Mouse (Mus musculus) retina, embryonic 14.5 days (tissue): ENCODE data around the gene Ehbp1.

ENCODE experiments used
- DNase-seq: peaks from one replicate; pipeline ENCODE4 v3.0.0-alpha.2; 2015; ENCODE audit warnings: low spot score

The Ehbp1 gene

DNA sequence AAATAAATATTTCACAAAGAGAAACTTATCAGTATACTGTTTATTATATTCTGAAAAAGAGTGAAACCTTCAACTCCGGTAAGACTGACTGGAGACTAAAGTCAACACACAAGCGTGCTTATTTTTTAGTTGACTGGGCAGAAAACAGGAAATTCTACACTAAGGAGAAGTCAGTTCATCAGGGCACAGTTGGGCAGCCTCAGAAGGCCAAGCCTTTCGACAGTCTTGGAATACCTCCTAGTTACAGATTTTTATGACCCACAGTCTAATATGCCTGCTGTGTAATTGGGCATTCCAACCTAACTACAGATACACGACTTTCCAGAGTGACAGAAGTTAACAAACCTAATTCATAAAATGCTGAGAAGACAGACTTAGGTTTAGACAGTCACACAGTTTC, 145.3 kb downstream of the Ehbp1 start:
- DNase-seq = no peak

DNA sequence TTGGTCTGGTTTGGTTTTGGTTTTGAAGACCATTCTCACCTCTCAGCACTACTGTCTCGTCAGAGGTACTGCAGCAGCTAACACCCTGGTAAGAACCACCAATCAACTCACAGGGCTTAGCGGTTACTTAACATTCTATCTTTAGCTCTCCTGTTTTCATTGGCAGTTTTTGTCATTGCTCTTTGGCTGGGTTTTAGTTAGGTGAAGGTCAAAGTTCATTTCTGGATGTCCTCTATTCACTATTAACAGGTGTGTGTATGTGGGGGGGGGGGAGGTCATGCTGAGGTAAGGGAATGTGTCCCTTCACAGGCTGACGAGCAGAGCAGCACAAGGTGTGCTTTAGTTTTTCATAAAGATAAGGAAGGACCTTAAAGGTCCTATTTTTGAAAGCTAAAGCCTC, 147.5 kb downstream of the Ehbp1 start:
- no peak for DNase-seq

DNA sequence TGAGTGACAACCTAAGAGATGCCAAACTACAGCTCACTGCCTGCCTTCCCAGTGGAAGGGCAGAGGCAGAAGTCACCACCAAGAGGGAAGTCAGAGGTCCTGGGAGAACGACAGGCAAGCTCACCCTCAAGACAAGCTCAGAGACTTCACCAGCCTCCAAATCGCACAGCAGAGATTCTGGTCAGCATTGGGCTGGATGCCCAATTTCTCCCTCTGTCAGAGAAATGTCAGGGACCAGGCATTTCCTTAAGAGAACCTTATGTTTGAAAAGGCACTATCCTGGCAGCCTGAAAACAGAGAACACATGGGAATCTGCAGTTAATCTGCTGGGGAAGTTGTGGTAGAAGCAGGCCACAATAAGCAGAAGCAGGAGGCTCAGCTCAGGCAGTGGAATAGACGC, 151.5 kb downstream of the Ehbp1 start:
- no peak for DNase-seq

DNA sequence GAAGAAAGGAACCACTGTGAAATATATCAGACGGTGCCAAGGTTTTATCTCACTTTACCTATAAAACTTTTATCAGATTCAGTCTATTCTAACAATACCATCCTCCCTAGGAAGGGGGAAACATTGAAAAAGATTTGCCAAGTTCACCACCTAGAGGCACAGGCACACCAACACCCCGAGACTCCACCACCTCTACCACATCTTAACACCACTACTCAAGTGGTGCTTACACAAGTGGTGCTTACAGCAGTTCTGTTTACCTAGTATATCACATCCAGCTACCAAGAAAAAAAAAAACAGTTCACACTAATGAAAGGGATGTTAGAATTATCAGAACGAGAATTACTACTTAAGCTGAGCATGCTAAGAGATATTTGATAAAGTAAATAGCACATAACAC, 152.1 kb downstream of the Ehbp1 start:
- no peak for DNase-seq

DNA sequence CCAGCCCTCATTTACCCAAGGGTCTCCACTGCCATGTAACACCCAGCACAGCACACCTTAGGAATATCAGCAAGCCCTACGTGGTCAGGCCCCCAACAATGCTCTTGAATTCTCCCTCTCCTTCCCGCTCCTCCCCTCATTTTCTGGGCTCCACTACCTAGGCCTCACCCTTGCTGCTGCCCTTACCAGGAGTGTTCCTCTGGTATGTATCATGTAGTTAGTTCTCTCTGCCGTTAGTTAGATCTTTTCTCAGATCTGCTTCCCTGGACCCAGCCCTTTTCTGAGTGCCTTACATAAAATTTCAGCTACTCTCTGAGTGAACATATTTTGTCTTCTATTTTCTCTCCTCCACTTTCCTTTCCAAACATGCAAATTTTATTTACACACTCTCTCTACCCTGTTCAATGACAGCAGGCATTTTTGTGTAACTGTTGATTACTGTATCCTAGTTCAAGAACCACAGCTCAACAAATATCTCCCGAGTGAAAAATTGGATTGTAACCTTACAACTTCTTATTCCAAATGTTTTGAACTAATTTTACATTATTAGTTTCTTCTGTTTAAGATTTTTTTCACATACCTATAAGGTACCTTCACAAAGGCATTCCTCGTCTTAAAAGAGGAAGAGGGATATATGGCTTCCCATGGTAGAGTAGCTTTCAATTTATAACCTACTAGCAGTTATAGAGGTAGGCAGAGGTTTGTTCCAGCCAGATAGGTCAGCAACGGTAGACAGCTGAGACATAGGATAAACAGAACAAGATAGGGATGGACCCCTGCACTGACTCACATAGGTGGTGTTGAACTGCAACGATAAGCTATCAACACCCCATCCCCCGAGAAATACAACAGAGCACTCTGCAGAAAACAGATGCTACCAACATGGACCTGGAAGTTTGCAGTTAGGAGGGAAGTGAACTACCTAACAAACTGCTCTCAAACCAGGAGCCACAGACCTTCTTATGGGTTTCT, 160.3 kb downstream of the Ehbp1 start:
- DNase-seq = no peak

DNA sequence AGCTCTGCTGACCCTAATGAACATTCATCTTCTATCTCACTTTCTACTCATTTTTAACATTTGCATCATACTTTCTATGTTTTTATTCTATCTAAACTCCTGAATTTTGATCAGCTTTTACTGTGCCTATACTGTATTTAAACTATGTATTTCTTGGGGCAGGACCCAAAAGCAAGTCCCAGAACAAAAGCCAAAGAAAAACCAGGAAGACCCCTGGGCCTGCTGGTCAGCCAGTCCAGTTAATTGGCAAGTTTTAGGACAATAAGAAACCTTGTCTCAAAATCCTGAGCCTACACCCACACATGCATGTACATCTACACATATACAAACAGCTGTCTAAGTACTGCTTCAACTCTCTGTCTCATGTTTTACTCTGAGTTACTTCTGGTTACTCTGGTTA, 161.9 kb downstream of the Ehbp1 start:
- no peak for DNase-seq

DNA sequence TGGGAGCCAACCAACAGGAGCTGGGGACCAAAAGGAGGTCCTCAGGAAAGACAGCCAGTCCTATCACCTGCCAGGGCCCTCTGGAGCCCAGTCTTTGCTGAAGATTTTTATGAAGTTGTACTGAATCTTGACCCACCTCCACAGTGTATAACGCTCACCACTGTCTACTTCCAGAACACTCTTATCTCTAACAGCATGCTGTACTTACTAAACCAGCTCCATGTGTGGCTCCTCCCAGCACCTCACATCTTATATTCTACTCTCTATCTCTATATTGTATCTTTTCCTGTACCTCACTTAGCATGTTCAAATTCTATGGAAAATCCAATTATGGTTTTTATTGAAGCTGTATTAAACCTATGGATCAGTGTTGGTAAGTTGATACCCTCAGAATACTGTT, 163.5 kb downstream of the Ehbp1 start:
- DNase-seq = no peak

DNA sequence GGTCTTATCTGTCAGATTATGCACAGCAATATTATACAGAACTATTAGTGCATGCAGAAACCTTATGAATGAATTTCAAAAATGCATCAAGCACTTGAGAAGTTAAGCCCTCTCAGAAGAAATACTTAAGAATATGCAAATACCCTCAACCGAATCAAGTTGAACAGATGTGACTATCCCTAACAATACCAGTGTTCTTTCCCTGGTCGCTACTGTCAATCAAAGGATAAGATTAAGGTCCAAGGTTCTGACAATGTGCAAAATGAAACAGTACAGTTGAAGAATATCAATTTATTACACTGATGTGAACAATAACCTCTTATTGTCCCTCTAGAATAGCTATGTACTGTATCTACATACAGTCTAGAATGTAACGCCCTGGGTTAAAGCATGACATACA, 167.8 kb downstream of the Ehbp1 start:
- no peak for DNase-seq

DNA sequence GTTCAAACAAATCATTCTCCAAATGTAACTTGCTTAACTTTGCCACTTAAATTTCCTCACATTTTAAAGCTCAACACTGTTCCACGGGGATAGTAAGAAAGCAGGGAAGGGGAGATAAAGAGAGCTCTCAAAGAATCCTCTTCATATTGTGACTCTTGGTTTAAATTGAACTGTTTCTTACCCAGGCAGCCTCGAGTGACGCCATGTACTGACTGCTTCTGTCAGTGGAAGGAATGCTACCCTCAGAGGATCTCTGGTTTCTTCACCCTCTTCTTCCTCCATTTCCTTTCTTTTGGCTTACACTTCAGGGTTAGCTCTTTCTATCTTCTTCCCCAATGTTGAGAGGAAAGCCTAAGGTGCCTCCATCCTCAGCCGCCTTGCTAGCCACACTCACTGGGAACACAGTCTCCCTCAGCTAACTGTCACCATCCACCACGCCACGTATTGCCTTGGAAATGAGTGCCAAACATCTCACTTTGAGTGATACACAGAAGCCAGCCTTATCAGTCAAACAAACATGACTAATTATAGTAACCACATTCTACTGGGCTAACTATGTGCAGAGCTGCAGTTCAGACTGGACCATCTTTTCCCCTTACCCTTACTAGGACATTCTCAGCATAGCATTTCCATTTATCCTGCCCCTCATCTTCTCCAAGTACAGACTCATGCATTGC, 171.0 kb downstream of the Ehbp1 start:
- DNase-seq = no peak

DNA sequence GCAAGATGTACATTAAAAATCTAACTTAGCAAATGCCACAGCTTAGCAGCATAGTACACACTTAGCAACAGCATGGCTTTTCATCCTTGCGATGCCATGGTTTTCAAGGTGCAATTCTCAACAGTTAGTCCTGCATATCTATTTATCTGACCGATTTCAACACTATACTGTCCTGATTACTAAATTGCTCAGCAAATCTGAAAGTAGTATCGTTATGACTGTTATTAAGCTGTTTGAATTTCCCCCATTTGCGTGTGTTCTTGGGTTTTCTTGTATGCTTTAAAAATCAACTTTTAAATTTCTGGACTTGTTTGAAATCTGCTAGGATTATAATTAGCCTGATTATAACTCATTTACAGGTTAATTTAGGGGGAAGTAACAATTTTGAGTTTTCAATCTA, 184.2 kb downstream of the Ehbp1 start:
- no peak for DNase-seq

DNA sequence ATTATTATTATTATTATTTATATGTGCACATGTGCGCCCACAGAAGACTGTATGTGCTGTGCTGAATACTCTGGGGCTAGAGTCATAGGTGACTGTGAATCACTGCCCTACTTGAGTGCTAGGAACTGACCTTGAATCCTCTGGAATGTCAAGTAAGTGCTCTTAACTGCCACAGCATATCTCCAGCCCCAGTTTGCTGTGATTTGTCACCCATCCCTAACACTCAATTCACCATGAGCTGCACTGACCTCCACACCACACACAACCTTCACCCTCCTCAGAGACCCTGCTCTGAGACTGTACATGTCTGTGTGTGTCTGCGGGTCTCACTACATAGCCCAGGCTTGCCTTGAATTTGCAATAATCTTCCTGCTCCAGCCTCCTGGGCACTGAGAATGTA, 185.9 kb downstream of the Ehbp1 start:
- no peak for DNase-seq

DNA sequence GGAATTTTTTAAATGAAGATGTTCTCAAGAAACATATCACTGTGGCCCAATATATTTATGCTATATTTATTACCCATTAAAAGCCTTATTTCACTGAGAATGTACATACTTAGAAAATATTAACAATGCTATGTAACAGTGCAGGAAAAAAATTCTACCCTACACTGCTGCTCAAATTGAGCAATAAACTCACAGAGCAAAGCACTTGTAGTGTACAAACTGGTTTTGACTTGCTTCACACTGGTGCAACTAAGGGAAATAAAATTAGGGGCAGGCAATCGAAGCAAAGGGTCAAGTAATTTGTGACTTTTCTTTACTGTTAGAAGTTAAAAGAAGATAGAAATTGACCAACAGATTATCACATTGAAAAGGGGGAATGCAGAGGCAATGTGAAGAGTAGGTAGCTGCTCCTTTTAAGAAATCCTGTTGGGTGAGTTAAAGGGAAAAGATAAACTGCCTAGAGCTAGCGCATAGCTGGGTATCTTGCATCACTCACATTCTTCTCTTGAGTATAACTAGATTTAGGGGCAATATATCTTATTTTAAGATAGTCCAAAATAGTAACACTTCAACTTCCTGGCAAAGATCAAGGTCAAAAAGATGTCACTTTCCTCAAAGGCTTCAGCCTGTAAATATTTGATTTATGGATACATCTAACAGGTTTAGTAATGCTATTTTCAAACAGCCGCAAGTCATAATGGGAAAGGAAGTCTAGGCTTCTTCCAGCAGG, 186.6 kb downstream of the Ehbp1 start:
- no peak for DNase-seq

DNA sequence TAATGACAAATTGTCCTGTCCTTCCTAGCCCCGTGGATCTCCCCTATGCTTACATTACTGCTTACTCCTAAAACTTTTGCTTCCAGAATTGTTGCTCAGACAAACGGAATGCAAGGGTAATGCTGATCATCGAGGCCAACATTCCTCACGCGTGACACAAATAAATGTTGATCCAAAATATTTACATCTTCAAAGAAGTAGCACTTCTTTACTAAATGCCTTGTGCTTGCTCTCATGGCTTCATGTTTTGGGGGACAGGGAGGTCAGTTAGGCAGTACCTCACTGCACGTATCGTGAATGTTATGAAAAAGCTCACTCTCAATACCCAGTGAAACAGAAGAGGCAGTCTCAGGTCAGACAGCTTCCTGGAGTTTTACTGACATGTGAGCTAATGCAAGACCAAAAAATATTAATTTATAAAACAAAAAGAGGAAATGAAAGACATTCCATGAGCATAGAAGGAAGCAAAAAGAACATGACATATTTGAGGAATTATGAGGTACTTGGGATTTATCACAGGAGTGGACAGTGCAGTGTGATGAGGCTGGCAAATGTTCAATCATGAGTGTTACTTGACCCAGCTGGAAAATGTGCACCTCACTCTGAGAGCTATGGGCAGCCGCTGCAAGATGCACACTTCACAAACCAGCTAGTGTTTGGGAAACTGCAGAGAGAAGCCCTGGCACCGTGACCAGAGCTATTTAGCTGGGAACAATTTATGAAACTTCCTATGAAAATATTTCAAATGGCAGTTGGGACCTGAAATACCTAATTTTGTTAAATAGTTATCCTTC, 187.4 kb downstream of the Ehbp1 start:
- DNase-seq = no peak

DNA sequence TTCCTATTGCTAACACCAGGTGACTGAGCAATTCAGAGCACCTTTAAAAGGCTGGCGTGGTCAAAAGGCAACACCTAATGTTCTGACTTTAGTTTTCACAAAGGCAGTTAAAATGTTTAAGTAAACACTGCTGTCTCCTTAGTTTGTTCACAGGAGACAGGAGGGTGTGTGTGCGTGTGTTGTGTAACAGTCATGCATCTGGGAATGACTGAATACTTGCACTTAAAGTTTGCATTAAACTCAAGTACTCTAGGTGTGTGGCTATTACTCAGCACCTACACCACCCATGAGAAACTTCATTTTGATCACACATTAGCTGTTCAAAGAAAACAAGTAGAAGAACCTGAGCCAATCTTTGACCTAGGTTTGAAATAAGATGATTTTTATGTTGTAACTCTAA, 201.4 kb downstream of the Ehbp1 start:
- no peak for DNase-seq

DNA sequence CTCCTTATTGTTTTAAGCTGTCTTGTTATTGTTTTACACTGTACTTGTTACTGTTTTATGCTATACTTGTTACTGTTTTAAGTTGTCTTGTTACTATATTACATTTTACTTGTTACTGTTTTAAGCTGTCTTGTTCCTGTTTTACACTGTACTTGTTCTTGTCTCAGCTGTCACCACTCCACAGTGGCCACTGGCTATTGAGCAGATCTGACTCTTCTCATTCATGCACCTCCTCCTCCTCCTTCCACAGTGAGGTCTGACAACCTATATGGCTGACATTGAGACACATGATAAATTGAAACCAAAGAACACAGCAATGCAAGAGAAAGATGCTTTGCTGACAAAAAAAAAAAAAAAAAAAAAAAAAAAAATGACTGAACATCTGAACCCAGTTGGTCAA, 203.6 kb downstream of the Ehbp1 start:
- DNase-seq = no peak

DNA sequence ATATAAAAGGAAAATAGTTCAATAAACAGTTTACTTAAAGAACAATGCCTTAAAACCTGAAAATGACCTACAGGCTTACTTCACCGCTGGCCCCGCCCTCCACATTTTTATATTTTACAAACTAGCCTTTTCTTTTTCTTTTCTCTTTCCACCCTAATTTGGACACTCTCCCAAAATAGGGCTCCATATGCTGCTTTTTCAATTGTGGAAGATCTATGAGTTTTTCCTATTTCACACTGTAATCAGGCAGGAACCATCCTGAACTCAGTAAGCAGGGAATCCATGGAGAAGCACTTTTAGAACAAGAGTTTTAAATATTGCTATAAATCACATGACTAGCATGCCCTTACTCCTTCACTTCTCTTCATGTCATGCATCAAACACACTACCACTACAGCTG, 216.9 kb downstream of the Ehbp1 start:
- no peak for DNase-seq

DNA sequence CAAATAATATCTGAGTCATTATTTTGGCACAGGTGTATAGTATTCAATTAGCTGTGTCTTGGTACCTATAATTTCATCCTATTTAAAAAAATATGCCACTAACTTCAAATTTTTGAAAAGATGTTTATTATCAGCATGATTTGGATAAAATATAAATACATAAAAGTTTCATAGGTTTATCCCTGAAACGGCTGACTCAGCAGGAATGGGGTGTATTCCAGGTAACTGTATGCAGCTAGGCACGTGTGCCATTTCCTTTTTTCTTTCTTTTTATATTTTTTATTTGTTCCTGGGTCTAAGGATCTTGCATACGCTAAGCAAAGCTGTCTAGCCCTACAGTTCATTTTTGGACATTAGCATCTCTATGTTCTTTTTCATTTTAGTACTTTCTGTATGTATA, 223.2 kb downstream of the Ehbp1 start:
- no peak for DNase-seq

DNA sequence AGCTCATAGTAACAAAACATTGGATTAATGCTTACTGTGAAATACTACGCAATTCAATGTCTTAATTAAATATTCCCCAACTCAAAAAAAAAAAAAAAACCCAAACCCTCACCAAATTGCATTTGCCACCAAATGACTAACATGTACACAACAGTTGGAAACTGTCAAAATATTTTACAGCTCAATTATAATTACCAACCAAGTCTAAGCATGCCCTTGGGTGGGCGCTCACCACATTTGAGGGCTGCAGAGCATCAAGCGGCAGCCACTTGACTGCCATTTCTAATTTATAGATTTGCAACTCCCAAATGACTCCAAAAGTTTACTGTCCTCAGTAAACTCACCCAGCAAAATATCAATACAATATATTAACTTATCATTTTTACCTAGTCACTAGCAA, 229.9 kb downstream of the Ehbp1 start:
- DNase-seq = no peak

DNA sequence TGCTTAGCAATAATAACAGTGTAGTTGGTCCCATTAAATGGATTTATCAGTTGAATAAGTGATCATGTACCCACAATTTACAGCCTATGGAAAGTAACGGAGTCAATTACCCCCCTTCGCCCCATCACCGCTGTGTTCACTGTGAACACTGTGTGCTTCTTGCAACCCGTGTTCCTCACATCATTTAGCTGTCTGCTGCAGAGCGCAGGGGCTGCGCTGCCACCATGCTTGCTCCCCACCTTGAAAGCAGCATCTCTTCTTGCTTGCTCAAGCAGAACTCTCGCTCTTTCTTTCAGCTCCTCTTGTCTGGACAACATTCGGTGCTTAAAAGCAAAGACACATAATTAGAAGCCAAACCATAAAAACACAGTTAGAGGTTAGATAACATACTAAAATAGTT, 252.7 kb downstream of the Ehbp1 start:
- no peak for DNase-seq

DNA sequence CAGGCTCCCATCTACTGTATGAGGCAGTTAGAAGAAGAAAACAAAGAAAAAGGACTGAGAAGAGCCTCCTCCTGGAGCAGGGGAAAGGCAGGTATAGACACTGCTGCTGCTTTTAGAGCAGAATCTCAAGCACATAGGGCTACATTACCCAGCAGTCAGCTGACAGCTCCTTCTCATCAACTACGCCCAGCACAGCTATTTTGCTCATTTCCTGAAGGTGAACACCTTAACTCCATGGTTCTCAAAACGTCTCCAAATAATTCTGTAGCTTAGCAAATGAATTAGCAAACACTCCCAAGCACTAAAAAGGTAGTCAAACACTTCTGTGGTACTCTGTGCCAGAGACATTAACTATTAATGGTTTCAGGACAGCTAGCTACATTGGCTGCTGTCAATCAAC, 278.7 kb downstream of the Ehbp1 start:
- no peak for DNase-seq

DNA sequence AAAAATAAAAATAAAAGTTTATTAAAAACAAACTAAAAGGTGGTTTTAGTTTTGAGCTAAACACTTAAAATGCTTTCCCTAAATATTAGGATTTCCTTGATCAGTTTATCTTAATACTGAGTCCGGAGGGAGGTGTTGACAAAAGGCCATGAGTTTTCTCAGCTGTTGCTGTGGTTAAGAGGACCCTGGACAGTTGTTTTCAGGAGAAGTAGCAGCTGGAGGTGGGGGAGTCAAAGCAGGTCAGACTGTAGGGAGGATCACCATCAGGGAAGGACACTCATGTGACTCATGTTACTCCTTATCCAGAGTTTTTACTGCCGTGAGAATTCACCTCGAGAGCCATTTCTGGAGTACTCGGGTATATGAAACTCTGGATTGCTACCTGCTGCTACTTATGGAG, 280.4 kb downstream of the Ehbp1 start:
- DNase-seq = no peak

DNA sequence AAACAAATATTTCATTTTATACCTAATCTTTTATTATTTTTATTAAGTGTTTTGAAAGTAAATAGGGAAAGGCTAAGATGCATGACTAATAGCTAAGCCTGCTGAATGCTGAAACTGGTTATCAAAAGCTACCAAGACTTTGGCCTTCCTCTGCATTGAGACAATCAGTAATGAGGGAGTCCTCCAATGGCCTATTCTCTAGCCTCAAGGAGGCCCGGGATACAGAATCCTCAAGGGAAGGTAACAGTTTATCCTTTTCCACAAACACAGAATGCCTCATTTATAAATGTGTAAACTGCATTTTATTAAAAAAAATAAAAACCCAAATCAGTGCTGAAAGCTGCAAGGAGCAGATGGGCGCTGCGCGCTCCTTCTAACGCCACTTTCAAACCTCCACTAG, 284.6 kb downstream of the Ehbp1 start:
- no peak for DNase-seq
